Mouse (Mus musculus): Measurements from ENCODE around the gene Atp2b2. TPM values are rescaled to one million over a fixed set of nuclear protein-coding genes. Genes with fewer than 3 reads are reported as not detected.

Gene Atp2b2
- total RNA-seq, 2 experiments from 2014 or later, result 3.9 to 6.1 TPM

- no peak for DNase-seq
Observed at GRCm38 (mm10) chr6:113791012-113791411, 251.4 kb downstream of the Atp2b2 start.

GRCm38 (mm10) chr6:113787459-113787968, 254.9 kb downstream of the Atp2b2 start:
- no peak for DNase-seq

GRCm38 (mm10) chr6:113785658-113786057, 256.8 kb downstream of the Atp2b2 start:
- no peak for DNase-seq

GRCm38 (mm10) chr6:113778229-113778753, 264.1 kb downstream of the Atp2b2 start:
- DNase-seq, result no peak

- DNase-seq, result no peak
Observed at GRCm38 (mm10) chr6:113768804-113769203, 273.6 kb downstream of the Atp2b2 start.

GRCm38 (mm10) chr6:113761644-113762043, 280.8 kb downstream of the Atp2b2 start:
- DNase-seq, result peak; percentile 33 to 57

- DNase-seq, result no peak
Observed at GRCm38 (mm10) chr6:113749119-113749685, 293.2 kb downstream of the Atp2b2 start.

GRCm38 (mm10) chr6:113748351-113748750, 294.1 kb downstream of the Atp2b2 start:
- DNase-seq, result peak in 1 of 2 experiments; percentile 15

GRCm38 (mm10) chr6:113747284-113747683, 295.1 kb downstream of the Atp2b2 start:
- DNase-seq, result no peak

GRCm38 (mm10) chr6:113745117-113745516, 297.3 kb downstream of the Atp2b2 start:
- no peak for DNase-seq

GRCm38 (mm10) chr6:113743111-113743510, 299.3 kb downstream of the Atp2b2 start:
- no peak for DNase-seq

- DNase-seq, result no peak
Observed at GRCm38 (mm10) chr6:113742321-113742720, 300.1 kb downstream of the Atp2b2 start.

- no peak for DNase-seq
Observed at GRCm38 (mm10) chr6:113741425-113741824, 301.0 kb downstream of the Atp2b2 start.

- DNase-seq, result peak; percentile 88 to 90
Observed at GRCm38 (mm10) chr6:113740236-113741217, 301.9 kb downstream of the Atp2b2 start, which contains the start of gene Sec13. TSS of gene Sec13 (minus strand) at chr6:113740743.

GRCm38 (mm10) chr6:113737318-113738046, 304.9 kb downstream of the Atp2b2 start:
- DNase-seq, result no peak

- no peak for DNase-seq
Observed at GRCm38 (mm10) chr6:113731296-113731695, 311.1 kb downstream of the Atp2b2 start.

- no peak for DNase-seq
Observed at GRCm38 (mm10) chr6:113728181-113728580, 314.2 kb downstream of the Atp2b2 start.

- no peak for DNase-seq
Observed at GRCm38 (mm10) chr6:113721061-113721460, 321.4 kb downstream of the Atp2b2 start.

- no peak for DNase-seq
Observed at GRCm38 (mm10) chr6:113719878-113720277, 322.5 kb downstream of the Atp2b2 start, which contains the start of gene Ghrl. TSS of gene Ghrl (minus strand) at chr6:113719880.

- DNase-seq, result no peak
Observed at GRCm38 (mm10) chr6:113717541-113717940, 324.9 kb downstream of the Atp2b2 start.

- DNase-seq, result no peak
Observed at GRCm38 (mm10) chr6:113714797-113715196, 327.6 kb downstream of the Atp2b2 start.

GRCm38 (mm10) chr6:113714276-113714675, 328.1 kb downstream of the Atp2b2 start:
- DNase-seq, result no peak

Data from adrenal gland, postnatal 36 days (tissue).